Mouse (Mus musculus): ENCODE results near the gene Fam92b. TPM values are rescaled to one million over a fixed set of nuclear protein-coding genes. Genes with fewer than 3 reads are reported as not detected.

Gene Fam92b
- total RNA-seq (2017), result not detected in 2 replicates

GRCm38 (mm10) chr8:120177318-120178123 is at the start of gene Fam92b:
TSS of gene Fam92b (minus strand) at chr8:120177466.
- peak; percentile 46 for ATAC-seq (replicated peaks; ENCODE audit: low read depth, poor library complexity, severe bottlenecking)

- ATAC-seq (replicated peaks; ENCODE audit: low read depth, poor library complexity, severe bottlenecking), result peak; percentile 38
Observed at GRCm38 (mm10) chr8:120225421-120226151, 48.3 kb upstream of the Fam92b start.

GRCm38 (mm10) chr8:120224521-120225420 is 47.5 kb upstream of the Fam92b start:
- peak; percentile 43 for ATAC-seq (replicated peaks; ENCODE audit: low read depth, poor library complexity, severe bottlenecking)

GRCm38 (mm10) chr8:120222548-120222947 is 45.3 kb upstream of the Fam92b start:
- ATAC-seq (replicated peaks; ENCODE audit: low read depth, poor library complexity, severe bottlenecking), result no peak

- ATAC-seq (replicated peaks; ENCODE audit: low read depth, poor library complexity, severe bottlenecking), result peak; percentile 73
Observed at GRCm38 (mm10) chr8:120216855-120217830, 39.9 kb upstream of the Fam92b start.

GRCm38 (mm10) chr8:120215416-120216141 is 38.3 kb upstream of the Fam92b start:
- ATAC-seq (replicated peaks; ENCODE audit: low read depth, poor library complexity, severe bottlenecking), result no peak

- no peak for ATAC-seq (replicated peaks; ENCODE audit: low read depth, poor library complexity, severe bottlenecking)
Observed at GRCm38 (mm10) chr8:120213939-120214338, 36.7 kb upstream of the Fam92b start.

- ATAC-seq (replicated peaks; ENCODE audit: low read depth, poor library complexity, severe bottlenecking), result no peak
Observed at GRCm38 (mm10) chr8:120213229-120213628, 36.0 kb upstream of the Fam92b start.

GRCm38 (mm10) chr8:120212596-120212995 is 35.3 kb upstream of the Fam92b start:
- ATAC-seq (replicated peaks; ENCODE audit: low read depth, poor library complexity, severe bottlenecking), result no peak

- ATAC-seq (replicated peaks; ENCODE audit: low read depth, poor library complexity, severe bottlenecking), result peak; percentile 67
Observed at GRCm38 (mm10) chr8:120211345-120211744, 34.1 kb upstream of the Fam92b start.

GRCm38 (mm10) chr8:120208113-120208512 is 30.8 kb upstream of the Fam92b start:
- ATAC-seq (replicated peaks; ENCODE audit: low read depth, poor library complexity, severe bottlenecking), result no peak

- ATAC-seq (replicated peaks; ENCODE audit: low read depth, poor library complexity, severe bottlenecking), result no peak
Observed at GRCm38 (mm10) chr8:120207364-120207763, 30.1 kb upstream of the Fam92b start.

GRCm38 (mm10) chr8:120205916-120206315 is 28.6 kb upstream of the Fam92b start:
- peak; percentile 52; the same call in 1 of the 2 replicates for ATAC-seq (replicated peaks; ENCODE audit: low read depth, poor library complexity, severe bottlenecking)

- ATAC-seq (replicated peaks; ENCODE audit: low read depth, poor library complexity, severe bottlenecking), result no peak
Observed at GRCm38 (mm10) chr8:120204736-120205360, 27.6 kb upstream of the Fam92b start.

GRCm38 (mm10) chr8:120202546-120202945 is 25.3 kb upstream of the Fam92b start:
- no peak for ATAC-seq (replicated peaks; ENCODE audit: low read depth, poor library complexity, severe bottlenecking)

GRCm38 (mm10) chr8:120201351-120201750 is 24.1 kb upstream of the Fam92b start:
- no peak for ATAC-seq (replicated peaks; ENCODE audit: low read depth, poor library complexity, severe bottlenecking)

- no peak for ATAC-seq (replicated peaks; ENCODE audit: low read depth, poor library complexity, severe bottlenecking)
Observed at GRCm38 (mm10) chr8:120192118-120192517, 14.9 kb upstream of the Fam92b start.

GRCm38 (mm10) chr8:120191633-120192032 is 14.4 kb upstream of the Fam92b start:
- no peak for ATAC-seq (replicated peaks; ENCODE audit: low read depth, poor library complexity, severe bottlenecking)

All from common myeloid progenitor, adult 5-6 weeks (primary cell).